Mouse (Mus musculus): ENCODE measurements at regions not wholly inside any gene's neighbourhood (a gene's known extent, or its start where the extent isn't known, plus 50 kb on each side); places are given as distances from the start of the nearest gene placed in this dataset.

DNA sequence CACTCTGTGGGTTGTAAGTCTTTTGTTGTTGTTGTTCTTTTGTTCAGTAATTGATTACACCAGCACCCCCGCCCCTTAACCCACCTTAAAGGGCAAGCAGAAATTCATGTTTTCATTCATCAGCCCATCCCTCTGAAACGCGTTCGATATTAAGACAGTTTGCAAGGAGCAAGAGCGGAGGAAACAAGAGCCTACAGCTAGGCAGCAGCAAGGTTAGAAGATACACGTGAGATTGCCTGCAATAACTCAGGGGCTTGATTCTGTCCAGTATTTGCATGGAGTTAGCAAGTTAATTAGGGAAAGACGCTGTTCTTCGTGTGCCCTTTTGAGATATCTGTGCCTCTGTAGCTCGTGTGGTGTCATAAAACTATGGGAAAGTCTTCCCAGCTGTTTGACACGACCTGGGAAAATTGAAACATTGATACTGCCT is 202.0 kb downstream of the Gm11146 start:
- no peak for DNase-seq (ENCODE audit: low spot score)

DNA sequence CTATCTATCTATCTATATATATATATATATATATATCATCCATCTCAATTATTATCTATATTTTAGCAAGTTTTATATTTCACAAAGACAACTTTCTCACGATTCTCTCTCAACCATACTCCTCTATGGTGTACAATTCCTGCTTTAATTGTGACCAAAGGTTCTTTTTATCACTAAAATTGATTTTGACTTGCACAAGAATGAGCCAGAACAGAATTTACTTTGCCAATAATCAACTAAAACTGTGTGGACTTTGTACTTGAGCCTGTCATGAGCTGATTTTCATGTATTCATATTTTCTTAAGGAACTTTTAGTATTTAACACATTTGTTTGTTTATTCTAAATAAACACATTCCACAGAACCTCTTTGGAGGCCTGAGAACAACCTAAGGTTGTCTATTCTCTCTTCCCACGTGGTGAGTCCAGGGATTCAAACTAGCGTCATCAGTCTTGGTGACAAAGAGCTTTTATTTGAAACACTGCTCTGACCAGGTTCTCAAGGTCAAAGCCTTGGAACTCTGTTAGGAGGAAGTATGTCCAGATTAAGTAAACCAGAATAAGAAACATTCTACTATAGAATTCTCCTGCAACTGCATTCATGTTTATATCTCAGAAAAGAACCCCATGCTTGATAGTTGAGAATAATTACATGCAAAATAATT is 207.7 kb downstream of the Gm11146 start:
- no peak for DNase-seq (ENCODE audit: low spot score)

DNA sequence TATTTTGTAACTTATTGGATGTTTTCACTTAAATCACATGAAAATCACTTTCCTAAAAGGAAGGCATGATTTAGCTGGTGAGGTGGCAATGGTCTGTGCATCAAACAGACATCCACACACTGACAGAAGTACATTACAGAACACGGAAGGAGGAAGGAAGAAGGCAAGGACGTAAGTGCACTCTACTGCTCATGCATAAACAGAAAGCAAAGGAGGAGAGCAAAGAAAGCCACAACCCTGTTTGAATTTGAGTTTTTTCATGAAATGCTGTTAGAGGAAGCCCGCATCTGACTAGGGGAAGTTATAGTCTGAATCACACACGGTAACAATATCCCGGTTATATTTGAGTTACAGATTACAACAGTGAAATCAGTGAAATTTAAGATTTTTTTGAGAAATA is 208.4 kb downstream of the Gm11146 start:
- no peak for DNase-seq (ENCODE audit: low spot score)

DNA sequence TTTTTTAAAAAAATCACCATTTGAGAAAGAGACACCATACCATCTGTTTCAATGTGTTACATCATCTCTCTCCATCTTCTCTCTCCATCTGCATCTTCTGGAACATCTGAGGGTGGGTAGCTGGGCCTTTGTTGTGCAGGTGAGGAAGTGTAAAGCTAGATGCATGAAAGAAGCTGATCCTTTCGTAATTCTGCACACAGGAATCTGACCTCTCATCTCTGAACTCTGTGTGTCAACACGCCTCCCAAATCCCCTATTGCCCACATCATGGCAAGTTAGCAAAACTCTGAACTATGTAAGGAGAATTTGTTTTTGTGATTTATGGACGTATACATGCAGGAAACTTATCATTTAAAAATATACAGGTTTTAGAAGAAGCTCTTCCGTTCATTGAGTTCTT is 209.7 kb downstream of the Gm11146 start:
- DNase-seq (ENCODE audit: low spot score), result no peak

DNA sequence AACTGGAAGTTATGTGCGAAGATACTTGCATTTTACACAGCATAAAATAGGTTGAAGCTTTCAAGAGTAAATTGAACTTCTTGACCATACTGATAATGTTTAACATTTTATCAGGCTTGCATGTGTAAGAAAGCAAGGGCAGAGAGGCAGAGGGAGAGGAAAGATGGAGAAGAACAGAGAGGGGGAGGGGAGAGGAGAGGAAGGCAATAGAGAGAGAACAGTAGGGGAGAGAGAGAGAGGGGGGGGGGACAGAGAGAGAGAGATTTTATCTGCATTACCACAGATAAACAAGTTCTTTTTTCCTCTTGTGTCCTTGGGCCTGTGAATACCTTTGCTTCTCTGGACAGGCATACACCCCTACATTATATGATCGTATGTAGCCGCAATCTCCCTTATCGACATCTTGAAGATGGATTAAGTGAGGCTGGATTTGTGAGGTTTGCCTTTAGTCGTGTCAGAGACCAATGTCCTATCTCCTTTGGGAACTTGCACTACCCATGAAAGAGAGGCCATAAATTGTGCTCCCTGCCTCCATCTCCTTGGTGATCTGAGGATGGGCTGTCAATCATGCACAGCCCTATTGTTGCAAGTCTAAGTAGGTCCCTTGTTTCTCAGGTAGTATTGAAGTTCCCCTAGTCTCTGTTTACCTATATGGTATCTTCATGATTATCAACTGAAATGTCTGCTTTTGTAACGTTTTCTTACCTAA is 217.7 kb downstream of the Gm11146 start:
- DNase-seq (ENCODE audit: low spot score), result no peak

DNA sequence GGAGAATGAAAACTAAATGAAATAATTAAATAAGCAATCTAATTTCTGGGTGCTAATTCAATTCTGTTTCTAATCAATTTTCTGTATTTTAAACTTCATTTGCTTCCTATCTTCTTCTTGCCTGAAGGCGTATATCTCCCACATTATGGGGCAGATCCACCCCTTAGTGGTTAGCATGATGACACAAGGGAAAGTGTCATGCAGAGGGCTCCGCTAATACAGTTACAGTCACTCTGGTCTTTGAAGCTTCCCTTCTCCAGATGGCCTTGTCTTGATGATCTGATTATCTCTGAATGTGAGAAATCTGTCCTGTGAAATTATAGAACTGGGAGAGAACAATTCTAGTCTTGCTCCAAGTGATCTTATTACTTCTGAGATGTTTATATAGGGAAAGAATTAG is 219.1 kb downstream of the Gm11146 start:
- DNase-seq (ENCODE audit: low spot score), result no peak

DNA sequence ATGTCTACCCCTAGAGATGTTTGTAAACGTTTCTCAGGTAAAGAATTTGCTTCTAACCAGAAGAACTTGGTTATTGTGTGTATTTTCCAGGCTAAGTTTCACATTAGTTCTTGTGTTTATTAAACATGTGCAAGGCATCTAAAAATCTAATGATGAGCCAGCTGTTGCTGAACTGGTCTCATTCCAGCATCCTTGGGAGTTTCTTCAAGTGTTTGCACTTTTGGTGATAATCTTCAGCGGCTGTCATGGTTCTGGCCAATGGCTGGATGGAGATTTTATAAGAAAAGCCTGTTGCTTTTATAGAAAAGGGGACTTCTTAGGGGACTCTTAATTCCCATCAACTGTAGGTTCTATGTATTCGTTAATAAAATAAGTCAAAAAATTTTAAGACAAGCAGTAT is 229.1 kb downstream of the Gm11146 start:
- no peak for DNase-seq (ENCODE audit: low spot score)

DNA sequence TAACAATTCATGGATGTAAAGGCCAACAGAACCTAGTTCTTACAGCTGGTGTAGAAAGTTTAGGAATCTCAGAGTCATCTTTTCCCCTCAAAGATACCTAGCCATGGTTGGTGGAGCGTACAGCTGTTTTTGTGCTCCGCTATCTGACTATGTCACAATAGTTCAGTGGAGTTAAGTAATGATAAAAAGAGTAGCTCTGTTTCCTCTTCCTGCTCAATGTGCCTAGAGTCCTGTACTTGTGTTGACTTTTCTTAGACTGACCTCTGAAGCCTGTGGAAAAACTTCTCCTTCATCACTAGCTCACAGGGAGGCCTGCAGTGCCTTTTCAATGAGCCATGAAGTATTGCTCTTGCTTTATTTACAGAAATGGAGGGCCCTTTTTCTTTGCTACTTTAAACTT is 232.1 kb downstream of the Gm11146 start:
- no peak for DNase-seq (ENCODE audit: low spot score)

DNA sequence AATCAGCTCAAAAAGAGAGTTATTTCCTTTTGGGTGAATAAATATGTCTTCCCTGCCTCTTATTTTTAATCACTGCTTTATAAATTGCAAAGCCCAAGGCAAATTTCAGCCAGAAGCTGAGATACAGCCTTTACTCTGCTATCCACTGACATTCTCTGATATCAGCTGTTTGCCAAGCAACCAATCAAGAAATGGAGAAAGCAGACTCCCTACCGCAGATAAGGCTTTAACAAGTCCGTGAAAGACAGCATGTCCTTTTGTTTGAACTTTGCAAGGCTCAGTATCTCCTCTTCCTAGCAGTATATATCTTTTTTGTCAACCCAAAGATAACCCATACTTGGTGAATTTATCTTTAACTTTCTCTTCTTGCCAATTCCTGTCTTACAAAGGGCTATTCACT is 236.6 kb downstream of the Gm11146 start:
- no peak for DNase-seq (ENCODE audit: low spot score)

DNA sequence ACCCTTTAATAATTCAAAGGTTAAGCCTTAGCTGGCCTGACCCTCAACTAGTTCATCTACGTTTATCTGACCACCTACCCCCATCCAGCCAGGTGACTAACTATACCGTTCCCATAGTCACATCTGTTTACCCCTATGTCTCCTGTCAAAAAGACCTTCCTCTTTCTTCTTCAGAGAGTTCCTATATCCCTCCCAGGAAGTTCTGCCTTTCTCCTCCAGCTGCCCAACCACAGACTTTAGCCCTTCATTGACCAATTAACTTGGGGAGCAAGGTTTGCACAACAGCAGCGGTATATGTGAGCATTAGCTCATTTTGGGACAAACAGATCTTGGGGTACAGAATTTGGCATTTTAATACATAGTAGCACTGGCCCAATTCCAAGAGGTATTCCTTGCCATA is 237.5 kb downstream of the Gm11146 start:
- no peak for DNase-seq (ENCODE audit: low spot score)

DNA sequence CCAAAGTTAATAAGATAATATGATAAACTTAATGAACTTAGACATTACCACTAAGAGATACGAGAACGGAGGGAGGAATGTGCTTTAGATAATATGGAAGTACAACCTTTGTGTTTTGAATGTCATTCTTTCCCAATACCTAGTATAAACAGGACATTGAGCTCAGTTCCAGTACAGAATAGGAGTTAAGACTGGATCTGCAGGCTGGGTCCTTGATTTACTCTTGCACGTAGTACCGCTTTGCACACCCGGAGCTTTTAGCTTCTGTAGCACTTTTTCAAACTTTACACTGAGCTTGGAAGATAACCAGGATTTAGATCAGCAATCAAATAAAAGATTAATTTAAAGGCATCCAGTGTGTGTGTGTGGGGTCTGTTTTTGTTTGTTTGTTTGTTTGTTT is 242.7 kb downstream of the Gm11146 start:
- no peak for DNase-seq (ENCODE audit: low spot score)

DNA sequence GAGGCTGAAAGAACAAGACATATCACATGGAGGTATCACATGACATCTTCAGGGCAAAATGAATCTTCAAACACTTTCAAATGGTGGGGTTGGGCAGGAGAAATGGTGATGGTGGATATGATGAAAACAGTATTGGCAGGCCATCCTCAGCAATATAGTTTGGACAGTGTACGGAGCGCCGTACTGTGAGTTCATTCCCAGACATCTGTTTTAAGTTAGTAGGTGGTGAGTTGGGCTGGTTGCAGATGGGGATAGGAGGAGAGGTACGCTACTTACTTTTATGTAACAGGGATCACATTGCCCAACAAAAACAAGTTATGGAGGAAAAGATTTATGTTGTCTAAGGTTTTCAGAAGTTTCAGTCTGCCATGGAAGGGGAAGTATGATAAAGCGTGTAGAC is 246.6 kb downstream of the Gm11146 start:
- no peak for DNase-seq (ENCODE audit: low spot score)

DNA sequence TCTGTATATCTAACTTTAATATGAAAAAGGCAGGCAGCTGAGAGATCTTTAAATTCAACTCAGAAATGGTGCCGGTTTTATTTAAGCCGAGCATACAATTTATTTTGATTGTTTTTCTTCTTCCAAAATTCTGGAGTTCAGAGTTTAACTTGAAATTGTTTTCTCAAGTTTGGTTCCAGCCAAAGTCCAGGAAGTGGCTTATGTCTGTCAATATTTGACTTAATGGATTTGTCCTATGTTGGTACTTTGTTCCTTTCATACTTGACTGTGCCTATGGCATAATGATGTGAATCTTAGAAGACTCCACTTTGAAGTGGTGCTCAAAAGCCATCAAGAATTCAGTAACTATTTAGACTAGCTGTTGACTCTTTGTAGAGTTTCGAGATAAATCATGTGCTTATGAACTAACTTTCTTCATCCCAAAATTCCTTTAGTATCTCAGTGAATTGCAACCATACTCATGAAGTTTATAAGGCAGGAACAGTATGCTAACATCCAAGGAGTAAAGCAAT is 247.6 kb downstream of the Gm11146 start:
- no peak for DNase-seq (ENCODE audit: low spot score)

DNA sequence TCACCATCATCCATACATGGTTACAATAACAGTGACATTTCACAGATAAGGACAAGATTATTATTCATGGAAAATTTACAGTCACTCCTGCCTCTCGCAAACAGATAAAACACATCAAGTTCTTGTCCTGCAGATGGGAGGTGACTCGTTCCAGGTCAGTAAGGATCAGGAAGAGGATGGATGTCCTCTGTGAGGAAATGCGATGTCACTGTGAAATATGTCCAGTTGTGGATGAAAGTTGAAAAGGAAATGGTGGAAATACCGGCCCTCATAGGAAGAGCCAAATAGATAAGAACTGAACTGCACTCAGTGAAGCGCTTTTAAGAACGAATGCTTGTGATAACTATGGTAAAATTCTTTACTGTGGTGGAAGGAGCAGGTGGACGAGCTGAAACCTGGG is 255.8 kb downstream of the Gm11146 start:
- DNase-seq (ENCODE audit: low spot score), result no peak

DNA sequence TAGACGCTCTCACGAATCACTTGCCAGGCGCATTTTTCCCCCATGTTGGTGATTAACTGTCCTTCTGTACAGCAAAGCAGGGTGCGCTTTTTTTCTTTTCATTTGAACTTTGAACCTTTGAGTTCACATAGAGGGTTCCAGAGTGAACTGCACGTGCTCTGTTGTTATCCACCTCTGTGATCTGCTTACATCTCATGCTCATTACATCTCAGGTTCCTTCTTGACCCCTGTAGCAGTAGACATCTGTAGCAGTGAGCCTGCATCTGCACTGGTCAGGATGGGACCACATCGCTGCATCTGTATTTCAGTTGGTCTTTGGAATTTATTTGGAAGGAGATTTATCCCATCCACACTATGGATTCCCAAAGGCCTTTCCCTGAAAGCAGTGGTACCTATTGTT is 269.6 kb downstream of the Gm11146 start:
- DNase-seq (ENCODE audit: low spot score), result no peak

DNA sequence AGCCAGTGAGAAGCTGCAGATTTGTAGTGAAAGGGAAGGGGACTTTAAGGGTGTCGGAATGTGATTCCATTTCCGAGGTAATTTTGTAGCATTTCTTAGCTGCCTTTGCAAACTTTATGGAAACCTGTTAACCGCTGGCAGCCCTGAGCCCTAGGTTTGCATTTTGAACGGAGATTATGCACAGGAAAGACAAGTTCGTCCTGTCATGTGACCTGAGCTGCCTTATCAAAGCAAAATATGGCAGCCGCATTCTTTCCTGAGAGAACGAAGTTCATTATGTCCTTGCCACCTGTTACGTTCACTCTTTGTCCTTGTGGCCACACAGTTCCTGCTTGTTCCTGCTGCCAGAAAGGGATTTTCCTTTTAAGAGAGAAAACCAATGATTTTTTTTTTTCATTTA is 270.9 kb downstream of the Gm11146 start:
- peak; percentile 14 for DNase-seq (ENCODE audit: low spot score)

DNA sequence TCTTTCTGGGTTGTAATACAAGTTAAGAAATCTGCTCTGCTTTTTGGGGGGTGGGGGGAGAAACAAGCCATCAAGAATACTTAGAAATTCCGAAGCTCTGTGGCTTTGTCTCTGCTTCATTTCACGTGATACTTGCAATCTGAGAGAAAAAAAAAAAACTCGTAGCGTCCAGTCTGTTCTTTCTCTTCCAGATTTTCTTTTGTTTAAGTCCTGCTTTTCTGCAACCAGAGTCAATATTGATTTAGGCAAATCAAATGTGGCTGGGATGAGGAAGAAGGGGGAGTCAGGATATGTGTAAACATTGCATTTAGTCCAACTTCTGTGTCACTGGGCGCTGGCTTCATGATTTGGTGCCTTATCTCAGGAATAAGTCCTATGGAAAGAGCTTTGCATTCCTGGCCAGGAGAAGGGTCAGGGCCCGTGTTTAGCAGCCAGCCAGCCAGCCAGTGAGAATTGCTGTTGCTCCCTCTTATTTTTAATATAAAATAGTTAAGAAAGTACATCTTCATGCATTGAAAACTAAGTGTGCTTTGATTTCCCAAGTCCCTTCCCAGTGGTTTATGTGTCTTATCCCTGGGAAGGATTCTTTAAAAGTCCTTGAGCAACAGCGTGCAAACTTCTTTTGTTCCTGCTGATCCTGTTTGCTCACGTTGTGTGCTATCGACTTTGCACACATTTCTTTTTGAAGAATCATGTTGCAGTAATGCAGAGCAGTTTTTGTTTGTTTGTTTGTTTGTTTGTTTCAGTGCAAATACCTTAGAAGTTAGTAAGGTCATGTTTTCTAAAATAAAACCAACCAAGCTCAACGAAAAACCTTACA is 272.0 kb downstream of the Gm11146 start:
- DNase-seq (ENCODE audit: low spot score), result peak; percentile 16

DNA sequence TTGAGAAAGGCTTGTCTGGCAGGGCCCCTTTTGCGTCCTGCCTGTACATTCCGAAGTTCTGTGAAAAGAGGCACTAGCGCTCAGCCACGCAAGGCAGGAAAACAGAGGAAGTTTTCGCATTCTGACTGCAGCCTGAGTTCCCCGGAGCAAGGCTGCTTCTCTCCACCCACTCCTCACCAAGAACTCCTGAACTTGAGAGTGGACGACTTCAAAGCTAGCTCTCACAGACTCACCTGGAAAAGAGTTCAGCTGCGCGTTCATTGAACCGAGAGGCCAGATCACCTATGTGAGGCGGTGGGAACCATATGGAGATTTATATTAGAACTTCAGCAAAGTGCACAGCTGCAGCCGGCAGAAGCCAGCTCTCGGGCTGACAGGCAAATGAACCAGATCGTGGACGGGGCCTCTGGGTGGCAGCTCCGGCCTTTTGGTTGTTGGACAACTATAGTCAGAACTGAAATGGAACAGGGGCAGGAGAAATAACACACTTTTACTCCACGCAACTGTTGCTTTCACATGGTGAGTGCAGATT is 272.7 kb downstream of the Gm11146 start:
- peak; percentile 41 for DNase-seq (ENCODE audit: low spot score)

DNA sequence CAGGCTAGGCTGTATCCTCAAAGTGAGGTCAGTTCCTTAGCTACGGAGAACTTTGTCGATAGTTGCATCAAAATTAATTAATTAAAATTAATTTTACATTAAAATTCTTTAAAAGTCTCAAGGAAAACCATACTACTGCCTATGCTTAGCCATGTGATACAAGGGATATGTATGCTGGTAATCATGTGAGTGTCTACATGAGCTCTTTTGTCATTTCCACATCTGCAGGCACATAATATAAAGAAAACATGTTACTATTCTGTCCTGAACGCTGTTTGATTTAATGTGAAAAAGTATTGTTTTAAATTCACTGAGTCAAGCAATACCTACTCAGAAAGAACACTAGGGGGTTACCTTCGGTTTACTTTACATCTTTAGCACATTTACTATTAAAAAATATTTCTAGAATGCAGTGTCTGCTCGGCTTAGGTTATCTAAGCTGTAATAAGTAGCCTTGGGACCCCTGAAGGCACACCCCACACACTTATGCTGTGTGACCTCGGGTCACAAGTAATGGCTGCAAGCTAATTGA is 273.2 kb downstream of the Gm11146 start:
- no peak for DNase-seq (ENCODE audit: low spot score)

DNA sequence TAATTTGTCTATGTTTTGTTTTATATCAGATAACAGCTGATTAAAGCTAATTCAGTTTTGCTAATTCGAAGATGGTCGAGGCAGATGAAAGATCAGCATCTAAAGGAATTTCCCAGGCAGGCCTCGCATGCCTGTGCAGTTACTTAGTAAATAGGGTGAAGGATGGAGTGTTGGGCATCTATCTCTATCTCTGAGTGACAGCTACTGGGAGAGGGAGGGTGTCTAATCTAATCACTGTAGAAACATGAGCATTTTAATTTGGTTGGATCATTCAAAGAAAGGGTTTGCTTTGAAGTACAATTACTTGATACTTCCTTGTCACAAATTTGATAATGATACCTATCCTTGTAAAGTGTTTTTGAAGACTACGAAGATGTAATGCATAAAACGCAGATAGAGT is 273.8 kb downstream of the Gm11146 start:
- no peak for DNase-seq (ENCODE audit: low spot score)

DNA sequence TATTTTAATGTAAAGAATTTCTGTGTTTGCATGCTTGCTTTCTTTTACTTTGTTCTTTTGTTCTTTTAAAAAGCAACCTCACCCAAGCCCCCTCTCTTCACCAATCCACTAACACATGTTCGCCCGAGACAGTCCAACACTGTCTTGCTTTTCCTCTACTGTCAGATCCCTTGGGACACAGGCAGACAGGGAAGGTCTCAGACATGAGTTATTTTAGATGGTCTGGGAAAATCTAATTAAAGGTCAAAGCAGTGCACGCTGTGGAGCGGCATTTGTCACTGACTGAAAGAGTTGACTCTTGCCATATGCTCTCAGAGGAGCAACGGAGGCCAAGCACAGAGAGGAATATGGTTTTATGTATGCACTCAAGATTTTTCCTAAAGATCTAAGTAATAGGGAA is 279.6 kb downstream of the Gm11146 start:
- no peak for DNase-seq (ENCODE audit: low spot score)

DNA sequence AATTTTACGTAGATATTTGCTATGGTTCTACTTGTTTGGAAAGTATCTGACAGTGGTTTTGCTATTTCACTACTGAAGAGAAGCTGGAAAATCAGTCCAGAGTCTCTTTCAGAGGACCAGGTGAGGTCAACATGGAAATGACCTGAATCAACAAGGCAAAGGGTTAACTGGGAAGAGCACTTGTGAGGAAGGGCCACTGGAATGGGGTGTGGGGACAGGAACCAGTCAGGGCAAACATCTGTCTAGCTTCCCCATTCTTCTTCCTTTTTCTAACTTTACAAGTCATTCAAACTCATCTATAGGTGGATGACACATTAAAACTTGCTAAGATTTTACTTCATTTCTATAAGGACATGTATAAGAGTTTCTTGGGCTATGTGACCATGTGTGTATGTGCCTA is 283.7 kb downstream of the Gm11146 start:
- DNase-seq (ENCODE audit: low spot score), result no peak

Data from layer of hippocampus, adult 11-12 months (tissue).